Mouse (Mus musculus) megakaryocyte, embryonic 14.5 days (primary cell): Measurements from ENCODE around the gene Plekha8.

Source experiments
- FLI1 ChIP-seq: IDR thresholded peaks from 2 replicates; pipeline ENCODE4 v1.6.1; 2012; ENCODE audit warnings: low read length, inconsistent platforms, mixed read lengths
- GATA1 ChIP-seq: IDR thresholded peaks from 3 replicates; pipeline ENCODE4 v1.6.1; 2012; ENCODE audit warnings: mixed read lengths, low read length, inconsistent platforms, borderline replicate concordance

- TF ChIP-seq FLI1 (no peak), GATA1 (no peak)
Measured at GRCm38 (mm10) chr6:54590691-54591090, 4.2 kb upstream of the Plekha8 start.
